8 mouse cellular contexts compared by ENCODE assay signal in genomic region chr1:127868300-127869261, GRCm38 (mm10). TPM values are rescaled to one million over a fixed set of nuclear protein-coding genes. Genes with fewer than 3 reads are reported as not detected.
DNase-seq lines count a peak whose midpoint lies in the region; ATAC-seq and TF ChIP-seq lines count a peak whose summit lies in the region.

Rab3gap1 (plus strand) TSS chr1:127868773.

- TF ChIP-seq CTCF in cortical plate, adult 2 months (IDR thresholded peaks at IDR 0.05; ENCODE audit: extremely low read depth, insufficient read depth, low read length), result no peak

- peak within 1 kb of the TSS; percentile 76 for H3K4me3 ChIP-seq in cortical plate, adult 2 months (ENCODE audit: insufficient read depth, low read length)

- peak; percentile 91 for DNase-seq in gastrocnemius, postnatal 10 days
- peak; percentile 96 for DNase-seq in induced T-regulatory cell, adult 2 months (ENCODE audit: low read depth)
- peak; percentile 67 to 85 for DNase-seq in left cerebral cortex, adult 9 months (ENCODE audit: low spot score in 2 of 2)
- DNase-seq in right cerebral cortex, postnatal 14 days, result peak; percentile 88
- peak; percentile 87 to 89 for DNase-seq in urinary bladder, postnatal 36 days (ENCODE audit: low spot score in 2 of 2)

- peak; percentile 93 for ATAC-seq in activated CD4-positive, CD25-positive, alpha-beta regulatory T cell, adult 4 months
- ATAC-seq in megakaryocyte progenitor cell, adult 5-6 weeks (replicated peaks; ENCODE audit: poor library complexity), result peak; percentile 100

- peak within 1 kb of the TSS; percentile 17; the same call in 1 of the 2 replicates for H3K27ac ChIP-seq in cortical plate, adult 2 months (ENCODE audit: insufficient read depth, low read length)

- peak; percentile 88 for TF ChIP-seq POLR2A in cortical plate, adult 2 months (IDR thresholded peaks at IDR 0.05; ENCODE audit: extremely low read depth, insufficient read depth, low read length)

- H3K4me1 ChIP-seq in cortical plate, adult 2 months (ENCODE audit: control insufficient read depth, insufficient read depth, low read length), result peaks cover 6% of the 10 kb centered on the region; the same call in 1 of the 2 replicates

RNA-seq across cellular contexts. Expression of gene Rab3gap1, which starts in this region (rescaled TPM):
- 10 to 100 TPM; 48.1 to 55.1 TPM for polyA plus RNA-seq in activated CD4-positive, CD25-positive, alpha-beta regulatory T cell, adult 4 months (2017; shearing (Covaris generic))
- polyA plus RNA-seq in cortical plate, adult 2 months (2012; rRNA removed), result 40.9 and 41.1 TPM in 2 replicates
- total RNA-seq in gastrocnemius, postnatal 10 days (2021), result 10 to 100 TPM; 24.1 to 26.5 TPM
- total RNA-seq in megakaryocyte progenitor cell, adult 5-6 weeks (2015), result 14.1 and 16.1 TPM in 2 replicates
- total RNA-seq in megakaryocyte progenitor cell, adult 5-6 weeks (2017), result 40.3 and 47.3 TPM in 2 replicates

Comparison
In these comparisons a context has a peak if more than half of its experiments do, and no peak if none do; other contexts are left out.
1. Peak in every context shown above with its lines: DNase-seq, ATAC-seq, H3K4me3 ChIP-seq and H3K27ac ChIP-seq.